Mouse (Mus musculus) spleen, adult 10 weeks (tissue): ENCODE data around the gene Cyp21a1. TPM values are rescaled to one million over a fixed set of nuclear protein-coding genes. Genes with fewer than 3 reads are reported as not detected.

ENCODE experiments used
- polyA plus RNA-seq: library from polyadenylated mRNA; stranded (reverse); fragments of 350-450 nt; fragmentation: Illumina TruSeq; extraction: RNeasy Lipid Tissue Mini Kit (QIAGEN cat#74804); gene quantifications from one replicate; pipeline ENCODE4 v1.2.3, GENCODE M21; 2015; ENCODE audit warnings: low replicate concordance; ENCODE audit not compliant: insufficient read depth

Cyp21a1 gene
- polyA plus RNA-seq, result 1.4 TPM

DNA sequence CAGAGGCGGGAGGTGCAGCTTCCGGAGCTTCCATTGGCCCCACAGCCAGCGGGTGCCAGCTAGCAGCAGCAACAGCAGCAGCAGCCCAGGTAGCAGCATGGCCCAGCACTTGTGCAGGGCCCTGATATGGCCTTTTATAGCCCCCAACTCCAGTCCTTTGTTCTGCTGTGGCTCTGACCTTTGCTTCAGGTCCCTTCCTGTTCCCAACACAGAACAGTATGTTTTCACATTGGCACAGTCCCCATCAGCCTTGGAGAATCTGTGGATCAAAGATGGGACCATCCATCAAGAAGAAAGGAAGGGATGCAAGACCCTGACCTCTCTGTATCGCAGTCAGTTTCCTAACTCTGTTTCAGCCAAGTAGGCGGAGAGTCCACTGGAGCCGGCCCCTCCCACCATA lies at the start of gene Cyp21a1:
Gene Cyp21a1, minus strand, starts transcription at position 261 of the 400 bp plus-strand sequence.

DNA sequence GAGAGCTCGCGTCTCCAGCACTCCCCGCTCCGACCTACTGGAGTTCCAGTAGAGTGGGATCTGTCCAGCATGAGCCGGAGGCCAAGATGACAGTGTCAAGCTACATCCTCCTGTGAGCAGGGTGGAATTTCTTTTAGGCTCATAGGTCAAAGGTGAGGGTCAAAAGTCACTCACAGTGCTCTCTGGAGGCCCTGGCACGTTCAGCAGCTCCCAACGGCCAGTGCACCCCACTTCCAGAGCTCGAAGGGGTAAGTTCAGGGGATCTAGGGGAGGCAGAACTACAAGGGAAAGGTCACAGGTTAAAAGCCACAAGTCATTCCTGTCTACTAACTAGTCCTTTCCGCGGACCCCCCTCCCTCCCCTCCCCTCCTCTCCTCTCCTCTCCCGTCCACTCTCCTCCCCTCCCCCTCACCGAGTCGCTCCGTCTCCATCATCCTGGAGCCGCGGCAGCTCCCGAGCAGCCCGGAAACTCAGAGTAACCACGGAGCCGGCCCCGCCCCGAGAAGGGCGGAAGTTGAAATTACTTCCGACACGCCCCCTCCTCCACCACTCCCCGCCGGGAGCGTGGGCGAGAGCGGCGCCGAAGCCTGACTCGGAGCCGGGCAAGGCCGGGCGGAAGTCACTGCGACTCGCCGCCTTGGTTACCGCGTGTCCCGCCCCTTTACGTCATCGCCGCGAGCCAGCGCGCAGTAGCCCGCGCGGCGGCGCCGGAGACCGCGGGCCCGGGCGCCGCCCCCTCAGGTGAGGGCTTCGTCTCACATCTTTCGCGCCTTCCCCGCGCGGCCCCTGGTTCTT lies 45.6 kb upstream of the Cyp21a1 start, which contains the start of the genes Skiv2l and Nelfe:
Gene Skiv2l, minus strand, starts transcription at position 489 of the 795 bp plus-strand sequence.
Gene Nelfe, plus strand, starts transcription at position 670 of the 795 bp plus-strand sequence.

DNA sequence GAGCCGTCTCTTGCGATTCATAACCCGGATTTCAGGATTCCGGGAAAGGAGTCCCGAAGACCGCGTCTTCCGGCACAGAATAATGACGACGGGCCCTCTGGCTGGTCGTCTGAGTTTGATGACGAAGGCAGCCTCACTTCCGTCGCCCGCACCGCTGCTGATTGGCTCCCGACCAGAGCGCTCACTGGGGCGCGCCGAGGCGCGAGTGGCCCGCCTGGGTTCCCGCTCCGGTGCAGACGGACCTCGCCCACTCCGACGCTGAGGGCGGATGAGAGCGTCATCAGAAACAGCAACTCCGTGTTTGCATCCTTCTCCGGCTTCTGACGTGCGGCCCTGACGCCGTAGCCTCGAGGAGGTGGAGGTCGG lies 32.5 kb upstream of the Cyp21a1 start, which contains the start of the genes Stk19 and Dxo:
Gene Stk19, minus strand, starts transcription at position 90 of the 366 bp plus-strand sequence.
Gene Dxo, plus strand, starts transcription at position 164 of the 366 bp plus-strand sequence.

Other genes with a start within 250 kb of the Cyp21a1 start
- 2.9 TPM for gene Notch4, start 240.3 kb downstream of the Cyp21a1 start, polyA plus RNA-seq
- gene Gpsm3, start 214.8 kb downstream of the Cyp21a1 start, polyA plus RNA-seq, result 186 TPM
- 42.5 TPM for gene Pbx2, start 213.3 kb downstream of the Cyp21a1 start, polyA plus RNA-seq
- 4.0 TPM for gene Ager, start 206.7 kb downstream of the Cyp21a1 start, polyA plus RNA-seq
- gene Rnf5, start 200.9 kb downstream of the Cyp21a1 start, polyA plus RNA-seq, result 37.5 TPM
- 22.9 TPM for gene Agpat1, start 200.3 kb downstream of the Cyp21a1 start, polyA plus RNA-seq
- gene Egfl8, start 188.6 kb downstream of the Cyp21a1 start, polyA plus RNA-seq, result 2.1 TPM
- gene Ppt2, start 176.1 kb downstream of the Cyp21a1 start, polyA plus RNA-seq, result 30.0 TPM
- gene Prrt1, start 175.0 kb downstream of the Cyp21a1 start, polyA plus RNA-seq, result 4.6 TPM
- gene Fkbpl, start 159.8 kb downstream of the Cyp21a1 start, polyA plus RNA-seq, result 9.4 TPM
- 16.5 TPM for gene Atf6b, start 157.4 kb downstream of the Cyp21a1 start, polyA plus RNA-seq
- gene Tnxb, start 134.0 kb downstream of the Cyp21a1 start, polyA plus RNA-seq, result 5.1 TPM
- gene C4b, start 60.7 kb downstream of the Cyp21a1 start, polyA plus RNA-seq, result 87.9 TPM
- 32.1 TPM for gene Stk19, start 32.4 kb upstream of the Cyp21a1 start, polyA plus RNA-seq
- gene Dxo, start 32.5 kb upstream of the Cyp21a1 start, polyA plus RNA-seq, result 22.4 TPM
- gene Skiv2l, start 45.6 kb upstream of the Cyp21a1 start, polyA plus RNA-seq, result 31.3 TPM
- gene Nelfe, start 45.8 kb upstream of the Cyp21a1 start, polyA plus RNA-seq, result 16.3 TPM
- gene Cfb, start 58.0 kb upstream of the Cyp21a1 start, polyA plus RNA-seq, result 101 TPM
- 3.5 TPM for gene Zbtb12, start 74.9 kb upstream of the Cyp21a1 start, polyA plus RNA-seq
- not detected for gene Gm20547, start 77.5 kb upstream of the Cyp21a1 start, polyA plus RNA-seq
- gene C2, start 93.7 kb upstream of the Cyp21a1 start, polyA plus RNA-seq, result 38.7 TPM
- gene Ehmt2, start 93.9 kb upstream of the Cyp21a1 start, polyA plus RNA-seq, result 55.6 TPM
- not detected for gene Slc44a4, start 109.9 kb upstream of the Cyp21a1 start, polyA plus RNA-seq
- gene Neu1, start 126.7 kb upstream of the Cyp21a1 start, polyA plus RNA-seq, result 21.7 TPM
- 1.2 TPM for gene Hspa1b, start 154.7 kb upstream of the Cyp21a1 start, polyA plus RNA-seq
- not detected for gene Gm20481, start 165.4 kb upstream of the Cyp21a1 start, polyA plus RNA-seq
- 0.52 TPM for gene Hspa1a, start 167.6 kb upstream of the Cyp21a1 start, polyA plus RNA-seq
- not detected for gene Hspa1l, start 168.1 kb upstream of the Cyp21a1 start, polyA plus RNA-seq
- 45.5 TPM for gene Lsm2, start 177.3 kb upstream of the Cyp21a1 start, polyA plus RNA-seq
- 100 TPM for gene Vars, start 196.4 kb upstream of the Cyp21a1 start, polyA plus RNA-seq
- gene Vwa7, start 212.0 kb upstream of the Cyp21a1 start, polyA plus RNA-seq, result 0.54 TPM
- 2.6 TPM for gene Sapcd1, start 223.5 kb upstream of the Cyp21a1 start, polyA plus RNA-seq
- gene Msh5, start 242.2 kb upstream of the Cyp21a1 start, polyA plus RNA-seq, result 6.1 TPM
- gene Clic1, start 245.4 kb upstream of the Cyp21a1 start, polyA plus RNA-seq, result 228 TPM